Mouse (Mus musculus) testis, adult 2 months (tissue): Measurements from ENCODE around the gene Dlk1. TPM values are rescaled to one million over a fixed set of nuclear protein-coding genes. Genes with fewer than 3 reads are reported as not detected.

Experiments used
- H3K27ac ChIP-seq: fragments of 200-500 bp; 2 replicates; pipeline ENCODE4 v1.5.1; 2012; ENCODE audit warnings: low read depth, low read length; ENCODE audit not compliant: control insufficient read depth, insufficient read depth
- H3K27me3 ChIP-seq: fragments of 200-500 bp; 2 replicates; pipeline ENCODE4 v1.6.1; 2012; ENCODE audit warnings: mild to moderate bottlenecking, low read length, moderate library complexity; ENCODE audit not compliant: control insufficient read depth, insufficient read depth
- H3K36me3 ChIP-seq: fragments of 200-500 bp; 2 replicates; pipeline ENCODE4 v1.6.1; 2012; ENCODE audit warnings: mild to moderate bottlenecking, low read length; ENCODE audit not compliant: control insufficient read depth, insufficient read depth
- H3K4me1 ChIP-seq: fragments of 200-500 bp; 2 replicates; pipeline ENCODE4 v1.6.1; 2012; ENCODE audit warnings: low read length; ENCODE audit not compliant: control insufficient read depth, insufficient read depth
- H3K4me3 ChIP-seq: fragments of 200-500 bp; 2 replicates; pipeline ENCODE4 v1.5.1; 2012; ENCODE audit warnings: low read depth, mild to moderate bottlenecking, low read length, moderate library complexity, mixed read lengths; ENCODE audit not compliant: control insufficient read depth
- CTCF ChIP-seq: fragments of 200-500 bp; IDR thresholded peaks from 2 replicates; pipeline ENCODE4 v1.5.1; 2012; ENCODE audit warnings: low read depth, mild to moderate bottlenecking, inconsistent platforms, low read length, moderate library complexity; ENCODE audit not compliant: control insufficient read depth, insufficient read depth, insufficient replicate concordance
- POLR2A ChIP-seq: fragments of 200-500 bp; IDR thresholded peaks from 2 replicates; pipeline ENCODE4 v1.6.1; 2012; ENCODE audit warnings: low read depth, mild to moderate bottlenecking, inconsistent platforms, low read length, moderate library complexity; ENCODE audit not compliant: control insufficient read depth
- polyA plus RNA-seq: library from polyadenylated mRNA; depleted of rRNA; stranded (reverse); fragments of >200 nt; gene quantifications from 2 replicates; pipeline ENCODE4 v1.2.3, GENCODE M21; 2012

The Dlk1 gene
- polyA plus RNA-seq, 1 experiment = 1.5 TPM

- no peak for TF ChIP-seq CTCF
- TF ChIP-seq POLR2A = no peak
- peaks cover 7% of the 10 kb centered on the region; the same call in 1 of the 2 replicates for H3K4me1 ChIP-seq
- H3K4me3 ChIP-seq = no peak overlapping the region
- H3K27ac ChIP-seq = no peak overlapping the region
- no peaks in the 10 kb centered on the region for H3K36me3 ChIP-seq
- H3K27me3 ChIP-seq = no peaks in the 10 kb centered on the region
Measured at GRCm38 (mm10) chr12:109439974-109440373, 12.6 kb upstream of the Dlk1 start.

DNA sequence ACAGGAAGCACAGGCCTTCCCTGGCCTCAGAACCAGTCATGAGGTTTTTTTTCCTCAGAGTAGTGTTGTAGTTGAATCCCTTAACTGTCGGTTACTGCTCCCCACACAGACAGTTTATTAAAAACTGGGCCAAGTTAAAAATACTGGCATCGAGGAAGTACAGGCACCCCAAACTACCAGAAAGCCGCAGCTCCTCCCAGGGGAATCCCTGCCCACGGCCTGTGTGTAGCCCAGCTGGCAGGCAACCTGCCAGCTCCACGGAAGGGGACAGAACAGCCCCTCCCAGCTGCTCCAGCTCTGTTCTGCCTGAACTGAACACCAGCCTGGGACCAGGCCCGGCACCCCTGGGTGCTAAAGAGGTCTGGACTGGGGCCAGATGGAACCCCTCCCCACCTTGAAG, 11.3 kb upstream of the Dlk1 start:
- TF ChIP-seq POLR2A = no peak
- TF ChIP-seq CTCF = no peak
- Histone ChIP-seq H3K27ac (no peak overlapping the region), H3K4me1 (peaks cover 7% of the 10 kb centered on the region)

GRCm38 (mm10) chr12:109442115-109442514, 10.5 kb upstream of the Dlk1 start:
- no peaks in the 10 kb centered on the region for H3K36me3 ChIP-seq
- H3K27me3 ChIP-seq = no peaks in the 10 kb centered on the region
- no peak overlapping the region for H3K27ac ChIP-seq
- no peak overlapping the region for H3K4me3 ChIP-seq
- peaks cover 5% of the 10 kb centered on the region for H3K4me1 ChIP-seq
- no peak for TF ChIP-seq POLR2A
- TF ChIP-seq CTCF = no peak

More for the DNA sequence above, 11.3 kb upstream of the Dlk1 start:
- Histone ChIP-seq H3K36me3 (no peaks in the 10 kb centered on the region), H3K4me3 (no peak overlapping the region), H3K27me3 (no peaks in the 10 kb centered on the region)

GRCm38 (mm10) chr12:109443276-109443675, 9.3 kb upstream of the Dlk1 start:
- Histone ChIP-seq H3K4me1 (peaks cover 3% of the 10 kb centered on the region; the same call in 1 of the 2 replicates), H3K36me3 (no peaks in the 10 kb centered on the region), H3K27ac (no peak overlapping the region), H3K27me3 (no peaks in the 10 kb centered on the region), H3K4me3 (no peak overlapping the region)
- TF ChIP-seq CTCF = no peak
- TF ChIP-seq POLR2A = no peak

GRCm38 (mm10) chr12:109444999-109445398, 7.6 kb upstream of the Dlk1 start:
- TF ChIP-seq CTCF (no peak), POLR2A (no peak)
- Histone ChIP-seq H3K4me3 (no peak overlapping the region), H3K36me3 (no peaks in the 10 kb centered on the region), H3K4me1 (peaks cover 8% of the 10 kb centered on the region), H3K27me3 (no peaks in the 10 kb centered on the region), H3K27ac (no peak overlapping the region)

DNA sequence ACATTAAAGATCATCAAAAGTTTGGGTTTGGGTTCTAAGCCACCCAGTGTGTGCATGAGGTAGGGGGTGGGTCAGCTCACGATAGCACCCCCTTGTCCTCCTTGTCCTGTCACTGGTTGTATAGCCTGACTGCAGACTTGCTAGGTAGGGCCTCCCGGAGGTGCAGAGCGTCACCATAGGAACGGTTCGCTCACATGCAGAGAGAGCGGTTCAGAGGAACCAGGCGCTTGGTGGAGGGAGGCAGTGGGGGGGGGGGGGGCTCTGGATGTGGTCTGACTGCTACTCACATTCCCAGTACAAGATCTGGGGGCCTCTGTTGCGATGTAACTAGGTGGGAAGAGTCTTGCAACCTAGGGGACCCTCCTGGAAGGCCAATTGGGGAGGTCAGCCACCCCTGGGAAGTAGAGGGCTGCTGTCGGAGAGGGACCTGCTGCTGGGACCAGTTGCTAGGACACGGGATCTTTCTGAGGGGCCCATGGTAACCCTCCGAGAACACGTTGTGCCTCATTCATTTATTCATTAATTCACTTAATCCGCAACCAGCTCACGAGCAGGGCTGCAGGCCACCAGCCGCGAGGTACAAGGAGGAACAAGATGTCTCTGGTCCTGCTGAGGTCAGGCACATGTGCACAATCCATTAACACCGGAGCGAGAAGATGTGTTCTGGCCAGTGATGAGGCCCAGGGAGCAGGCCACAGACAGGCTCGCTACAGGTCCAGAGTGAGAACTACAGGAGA, 7.0 kb upstream of the Dlk1 start:
- H3K4me1 ChIP-seq = peaks cover 12% of the 10 kb centered on the region
- no peak overlapping the region for H3K27ac ChIP-seq
- no peaks in the 10 kb centered on the region for H3K36me3 ChIP-seq
- H3K27me3 ChIP-seq = no peaks in the 10 kb centered on the region
- no peak overlapping the region for H3K4me3 ChIP-seq
- TF ChIP-seq POLR2A (no peak), CTCF (no peak; the same call in 1 of the 2 replicates)

DNA sequence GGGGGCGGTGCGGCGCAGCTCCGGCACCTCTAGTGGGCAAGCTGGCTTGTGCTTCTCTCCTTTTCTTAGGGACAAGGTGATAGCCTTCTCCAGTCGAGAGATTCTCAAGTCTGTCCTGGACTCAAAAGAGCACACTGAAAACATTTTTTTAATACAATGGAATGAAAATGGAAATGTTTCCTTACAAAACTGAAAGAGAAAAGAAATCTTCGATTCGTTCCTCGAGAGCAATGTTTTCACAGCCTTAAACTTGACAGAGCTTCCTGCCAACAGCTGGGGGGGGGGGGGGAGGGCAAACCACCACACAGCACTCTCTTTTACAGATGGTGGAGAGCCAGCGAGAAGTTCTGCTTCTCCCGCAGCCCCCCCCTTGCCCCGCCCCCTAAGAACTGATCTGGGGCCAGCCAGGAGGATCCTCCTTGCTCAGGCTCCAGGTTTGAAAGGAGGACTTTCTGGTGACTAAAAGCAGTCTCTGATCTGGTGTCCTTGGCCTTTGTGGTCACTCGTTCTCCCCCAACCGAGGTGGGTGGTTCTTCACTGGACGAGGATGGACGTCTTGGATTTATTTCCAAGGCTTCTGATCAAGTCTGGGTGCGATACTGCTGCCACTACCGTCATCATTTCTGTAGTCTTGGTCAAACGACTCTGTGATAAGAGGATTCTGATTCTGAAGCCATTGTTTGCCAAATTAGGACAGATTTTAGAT, 6.2 kb upstream of the Dlk1 start:
- Histone ChIP-seq H3K27ac (no peak overlapping the region), H3K36me3 (no peaks in the 10 kb centered on the region), H3K4me1 (peaks cover 12% of the 10 kb centered on the region), H3K4me3 (no peak overlapping the region), H3K27me3 (no peaks in the 10 kb centered on the region)
- TF ChIP-seq CTCF = no peak
- no peak for TF ChIP-seq POLR2A
